Mouse (Mus musculus): ENCODE results near the gene Sv2a. TPM values are rescaled to one million over a fixed set of nuclear protein-coding genes. Genes with fewer than 3 reads are reported as not detected.

Gene Sv2a
- polyA plus RNA-seq (2012; rRNA removed; ENCODE audit: low replicate concordance), result 1.5 and 9.7 TPM in 2 replicates

DNA sequence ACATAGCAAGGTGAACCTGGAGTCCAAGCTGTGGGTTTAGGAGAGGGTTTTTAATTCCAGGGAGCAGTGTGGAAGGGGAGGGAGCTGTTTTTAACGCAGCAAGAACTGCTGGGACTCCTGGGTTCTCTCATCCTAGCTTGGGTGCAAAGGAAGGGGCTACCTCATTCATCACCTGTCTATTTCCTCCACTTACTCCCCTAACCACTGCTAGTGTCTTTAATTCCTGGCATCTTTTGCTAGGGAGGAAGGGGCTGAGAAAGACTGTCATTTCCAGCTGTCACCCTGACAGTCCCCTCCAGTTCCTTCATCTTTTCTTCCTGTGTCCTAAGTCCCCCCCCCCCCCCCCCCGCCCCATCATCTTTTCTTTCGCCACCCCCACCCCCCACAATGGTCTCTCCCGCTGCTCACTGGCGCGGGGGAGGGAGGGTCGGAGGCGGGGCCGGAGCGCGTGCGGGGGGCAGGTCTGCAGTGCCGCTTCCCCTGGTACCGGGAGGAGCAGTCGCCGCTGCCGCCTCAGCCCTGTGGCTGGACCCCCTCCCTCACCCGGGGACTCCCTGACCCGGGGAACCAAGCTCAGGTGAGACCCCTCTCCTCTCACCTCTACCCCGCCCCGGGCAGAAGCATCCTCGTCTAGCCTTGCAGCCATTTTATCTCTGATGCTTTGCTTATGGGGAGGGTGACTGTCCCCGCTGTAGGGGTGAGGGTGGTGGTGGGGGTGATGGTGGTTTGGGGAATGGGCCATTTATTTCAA, at the start of gene Sv2a:
Sv2a (plus strand) TSS at position 425 of the 751 bp plus-strand sequence.

DNA sequence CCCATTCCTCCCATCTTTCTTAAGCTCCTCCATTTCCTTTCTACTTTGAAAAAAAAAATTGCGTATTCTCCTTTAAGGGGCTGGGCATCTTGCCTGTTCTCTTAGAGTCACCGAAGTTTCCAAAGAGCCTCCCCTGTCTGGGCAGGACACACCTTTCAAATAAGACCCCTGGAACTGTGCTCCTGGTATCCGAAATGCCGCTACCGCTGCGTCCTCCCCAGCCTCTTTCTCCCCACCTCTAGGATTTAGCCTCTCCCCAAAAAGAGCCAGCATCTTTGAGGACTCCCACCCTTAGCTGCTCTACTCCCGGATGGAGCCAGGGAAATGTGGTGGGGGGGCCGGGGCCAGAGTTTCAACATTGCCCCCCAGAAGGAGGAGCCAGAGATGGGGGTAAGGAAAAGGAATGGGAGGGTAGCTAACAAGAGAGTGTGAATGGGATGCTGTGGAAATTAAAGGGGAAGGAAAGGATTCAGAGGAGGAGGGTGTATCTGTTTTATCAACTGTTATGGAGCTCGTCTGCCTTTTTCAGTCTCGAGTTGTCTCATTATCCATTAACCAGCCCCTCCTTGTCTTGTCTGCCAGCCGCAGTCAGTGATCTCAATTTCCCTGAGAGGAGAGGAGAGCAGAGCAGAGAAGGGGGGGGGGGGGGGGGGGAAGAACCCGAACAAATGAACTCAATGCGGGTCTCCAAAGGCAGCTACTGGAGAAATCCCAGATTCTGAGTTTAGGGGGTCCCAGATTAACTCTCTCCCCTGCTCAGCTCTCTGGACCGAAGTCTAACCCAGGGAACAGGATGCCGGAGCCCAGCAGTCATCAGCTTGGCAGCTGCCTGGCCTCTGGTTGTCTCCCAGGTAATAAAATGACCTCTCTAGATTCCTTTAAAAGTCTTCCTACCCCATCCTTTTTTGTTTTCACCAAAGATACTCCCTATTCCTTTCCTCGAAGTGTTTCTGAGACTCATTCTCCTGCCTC, 18.8 kb upstream of the Sv2a start, which contains the start of gene Mtmr11:
Mtmr11 (plus strand) TSS at position 136 of the 972 bp plus-strand sequence.

GRCm38 (mm10) chr3:96172197-96173178, 8.5 kb upstream of the Sv2a start, which contains the start of gene Sf3b4:
Gene Sf3b4, plus strand, starts transcription at chr3:96172332.

DNA sequence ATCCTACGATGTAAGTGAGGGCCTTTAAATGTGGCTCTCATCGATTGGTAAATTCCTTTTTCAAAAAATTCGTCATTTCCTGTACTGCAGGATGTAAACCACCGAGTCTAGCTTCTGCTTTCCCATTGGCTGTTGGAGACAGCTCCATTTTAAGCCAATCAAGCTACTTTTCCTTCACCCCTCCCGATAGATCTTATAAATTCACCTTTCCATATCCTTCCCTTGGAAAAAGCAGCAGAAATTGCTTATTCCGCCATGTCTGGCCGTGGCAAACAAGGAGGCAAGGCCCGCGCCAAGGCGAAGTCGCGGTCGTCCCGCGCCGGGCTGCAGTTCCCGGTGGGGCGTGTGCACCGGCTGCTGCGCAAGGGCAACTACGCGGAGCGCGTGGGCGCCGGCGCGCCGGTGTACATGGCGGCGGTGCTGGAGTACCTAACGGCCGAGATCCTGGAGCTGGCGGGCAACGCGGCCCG, 38.7 kb downstream of the Sv2a start, which contains the start of the genes Bola1 and Hist2h2ab:
Bola1 (minus strand) TSS at position 49 of the 470 bp plus-strand sequence.
Hist2h2ab (plus strand) TSS at position 205 of the 470 bp plus-strand sequence.

GRCm38 (mm10) chr3:96220765-96221639, 40.1 kb downstream of the Sv2a start, which contains the start of the genes Hist2h2ac and Hist2h2be:
Gene Hist2h2ac, minus strand, starts transcription at chr3:96220880.
Gene Hist2h2be, plus strand, starts transcription at chr3:96221119.

GRCm38 (mm10) chr3:96238954-96239793, 58.2 kb downstream of the Sv2a start, which contains the start of gene Hist2h3c2:
Gene Hist2h3c2, minus strand, starts transcription at chr3:96239127.

GRCm38 (mm10) chr3:96239949-96240798, 59.2 kb downstream of the Sv2a start, which contains the start of gene Hist2h2aa2:
Gene Hist2h2aa2, minus strand, starts transcription at chr3:96240276.

Other genes with a start within 250 kb of the Sv2a start
- 62.6 and 132 TPM in 2 replicates for gene Plekho1, start 185.2 kb upstream of the Sv2a start, polyA plus RNA-seq (2012; rRNA removed; ENCODE audit: low replicate concordance)
- 6.9 and 8.3 TPM in 2 replicates for gene Vps45, start 122.7 kb upstream of the Sv2a start, polyA plus RNA-seq (2012; rRNA removed; ENCODE audit: low replicate concordance)
- gene Otud7b, start 76.6 kb upstream of the Sv2a start, polyA plus RNA-seq (2012; rRNA removed; ENCODE audit: low replicate concordance), result 9.3 and 15.2 TPM in 2 replicates
- 21.6 and 30.8 TPM in 2 replicates for gene Mtmr11, start 19.1 kb upstream of the Sv2a start, polyA plus RNA-seq (2012; rRNA removed; ENCODE audit: low replicate concordance)
- gene Sf3b4, start 8.8 kb upstream of the Sv2a start, polyA plus RNA-seq (2012; rRNA removed; ENCODE audit: low replicate concordance), result 42.2 and 80.9 TPM in 2 replicates
- 55.8 and 58.3 TPM in 2 replicates for gene Bola1, start 38.6 kb downstream of the Sv2a start, polyA plus RNA-seq (2012; rRNA removed; ENCODE audit: low replicate concordance)
- 3.5 TPM in 1 of 2 replicates, not detected in the other for gene Hist2h2ab, start 38.7 kb downstream of the Sv2a start, polyA plus RNA-seq (2012; rRNA removed; ENCODE audit: low replicate concordance)
- 1.6 and 9.3 TPM in 2 replicates for gene Hist2h2ac, start 39.7 kb downstream of the Sv2a start, polyA plus RNA-seq (2012; rRNA removed; ENCODE audit: low replicate concordance)
- gene Hist2h2be, start 40.0 kb downstream of the Sv2a start, polyA plus RNA-seq (2012; rRNA removed; ENCODE audit: low replicate concordance), result 4.4 and 6.0 TPM in 2 replicates
- 33.9 and 43.2 TPM in 2 replicates for gene Hist2h3c2, start 58.0 kb downstream of the Sv2a start, polyA plus RNA-seq (2012; rRNA removed; ENCODE audit: low replicate concordance)
- 97.9 and 418 TPM in 2 replicates for gene Hist2h2aa2, start 59.1 kb downstream of the Sv2a start, polyA plus RNA-seq (2012; rRNA removed; ENCODE audit: low replicate concordance)
- gene Hist2h2aa1, start 64.3 kb downstream of the Sv2a start, polyA plus RNA-seq (2012; rRNA removed; ENCODE audit: low replicate concordance), result 300 and 841 TPM in 2 replicates
- not detected in 2 replicates for gene Hist2h3c1, start 65.5 kb downstream of the Sv2a start, polyA plus RNA-seq (2012; rRNA removed; ENCODE audit: low replicate concordance)
- 1.4 and 5.8 TPM in 2 replicates for gene Hist2h4, start 82.2 kb downstream of the Sv2a start, polyA plus RNA-seq (2012; rRNA removed; ENCODE audit: low replicate concordance)
- 7.6 and 40.3 TPM in 2 replicates for gene Hist2h3b, start 87.5 kb downstream of the Sv2a start, polyA plus RNA-seq (2012; rRNA removed; ENCODE audit: low replicate concordance)
- gene Hist2h2bb, start 88.6 kb downstream of the Sv2a start, polyA plus RNA-seq (2012; rRNA removed; ENCODE audit: low replicate concordance), result 0.57 and 1.7 TPM in 2 replicates
- gene Fcgr1, start 112.8 kb downstream of the Sv2a start, polyA plus RNA-seq (2012; rRNA removed; ENCODE audit: low replicate concordance), result 3.7 and 10.2 TPM in 2 replicates

Measured in subcutaneous adipose tissue, adult 2 months (tissue).